Mouse (Mus musculus) spleen, adult 2 months (tissue): ENCODE data around the gene Slc25a5. TPM values are rescaled to one million over a fixed set of nuclear protein-coding genes. Genes with fewer than 3 reads are reported as not detected.

Experiments
- DNase-seq, 2 experiments: peaks; one replicate each; pipeline versions ENCODE4 v3.0.0 to v3.0.0-alpha.2; 2012 to 2021; ENCODE audit warnings: low spot score in 2 of 2, low read depth in 1 of 2
- H3K27ac ChIP-seq: fragments of 200-500 bp; 2 replicates; pipeline ENCODE4 v1.5.1; 2012; ENCODE audit warnings: low read length, inconsistent platforms; ENCODE audit not compliant: insufficient read depth
- H3K27me3 ChIP-seq: fragments of 200-500 bp; 2 replicates; pipeline ENCODE4 v1.6.1; 2012; ENCODE audit warnings: mild to moderate bottlenecking, moderate library complexity, low read length, inconsistent platforms; ENCODE audit not compliant: control insufficient read depth, insufficient read depth
- H3K36me3 ChIP-seq: fragments of 200-500 bp; 2 replicates; pipeline ENCODE4 v1.6.1; 2012; ENCODE audit warnings: mild to moderate bottlenecking, low read length, inconsistent platforms; ENCODE audit not compliant: control insufficient read depth, insufficient read depth
- H3K4me1 ChIP-seq: fragments of 200-500 bp; 2 replicates; pipeline ENCODE4 v1.6.1; 2011; ENCODE audit warnings: inconsistent platforms; ENCODE audit not compliant: control insufficient read depth, insufficient read depth, insufficient read length
- H3K4me3 ChIP-seq: fragments of 200-500 bp; 2 replicates; pipeline ENCODE4 v1.5.1; 2011; ENCODE audit warnings: mild to moderate bottlenecking, inconsistent platforms; ENCODE audit not compliant: insufficient read depth, insufficient read length; ENCODE audit errors: extremely low read depth
- CTCF ChIP-seq: fragments of 200-500 bp; IDR thresholded peaks from 2 replicates; pipeline ENCODE4 v1.5.1; 2011; ENCODE audit warnings: mild to moderate bottlenecking, inconsistent platforms; ENCODE audit not compliant: insufficient read depth, insufficient read length, insufficient replicate concordance; ENCODE audit errors: extremely low read depth
- POLR2A ChIP-seq: fragments of 200-500 bp; IDR thresholded peaks from 2 replicates; pipeline ENCODE4 v1.6.1; 2011; ENCODE audit warnings: low read depth, low read length, inconsistent platforms
- WGBS: fragments of 180-500 bp; shearing (Covaris S2); methylation state at CpG from one replicate; pipeline ENCODE4 v1.1.7; 2018; 5-methylcytosine and 5-hydroxymethylcytosine counted together
- polyA plus RNA-seq: library from polyadenylated mRNA; depleted of rRNA; stranded (reverse); fragments of >200 nt; gene quantifications from 2 replicates; pipeline ENCODE4 v1.2.3, GENCODE M21; 2012; rRNA removed

Gene Slc25a5
- polyA plus RNA-seq, result 263 and 357 TPM in 2 replicates

- Histone ChIP-seq H3K27ac (peak within 1 kb of the TSS; percentile 97), H3K36me3 (peaks cover 2% of the 10 kb centered on the region), H3K4me1 (no peaks in the 10 kb centered on the region), H3K27me3 (no peaks in the 10 kb centered on the region), H3K4me3 (peak within 1 kb of the TSS; percentile 92)
- 32% methylated on average over 41 of the region's 41 CpGs for WGBS
- TF ChIP-seq POLR2A, result peak; percentile 47
- TF ChIP-seq CTCF, result no peak
- peak; percentile 66 to 80 for DNase-seq
Measured at GRCm38 (mm10) chrX:36795424-36796162, at the start of gene Slc25a5. Gene Slc25a5 (plus strand): TSS chrX:36795651.

GRCm38 (mm10) chrX:36746789-36747188 lies 48.7 kb upstream of the Slc25a5 start:
- Histone ChIP-seq H3K36me3 (no peaks in the 10 kb centered on the region), H3K4me1 (peaks cover 6% of the 10 kb centered on the region; the same call in 1 of the 2 replicates), H3K4me3 (no peak overlapping the region), H3K27me3 (no peaks in the 10 kb centered on the region), H3K27ac (no peak overlapping the region)
- no peak for DNase-seq
- no peak for TF ChIP-seq CTCF
- no peak for TF ChIP-seq POLR2A
- WGBS, result 92% methylated on average over 8 of the region's 8 CpGs

- no peaks in the 10 kb centered on the region for H3K36me3 ChIP-seq
- WGBS, result 86% methylated on average over 3 of the region's 3 CpGs
Measured at GRCm38 (mm10) chrX:36748573-36748972, 46.9 kb upstream of the Slc25a5 start.

GRCm38 (mm10) chrX:36749281-36749785 lies 46.1 kb upstream of the Slc25a5 start:
- DNase-seq, result no peak
- 52% methylated on average over 6 of the region's 6 CpGs for WGBS
- peaks cover 6% of the 10 kb centered on the region; the same call in 1 of the 2 replicates for H3K4me1 ChIP-seq
- no peak overlapping the region for H3K27ac ChIP-seq
- TF ChIP-seq POLR2A (no peak), CTCF (no peak)
- no peak overlapping the region for H3K4me3 ChIP-seq
- H3K36me3 ChIP-seq, result no peaks in the 10 kb centered on the region
- no peaks in the 10 kb centered on the region for H3K27me3 ChIP-seq

More at GRCm38 (mm10) chrX:36748573-36748972, 46.9 kb upstream of the Slc25a5 start:
- Histone ChIP-seq H3K27ac (no peak overlapping the region), H3K27me3 (no peaks in the 10 kb centered on the region), H3K4me1 (peaks cover 6% of the 10 kb centered on the region; the same call in 1 of the 2 replicates), H3K4me3 (no peak overlapping the region)
- DNase-seq, result no peak
- no peak for TF ChIP-seq CTCF
- no peak for TF ChIP-seq POLR2A

- Histone ChIP-seq H3K4me3 (no peak overlapping the region), H3K27me3 (no peaks in the 10 kb centered on the region), H3K27ac (no peak overlapping the region), H3K4me1 (peaks cover 6% of the 10 kb centered on the region; the same call in 1 of the 2 replicates), H3K36me3 (no peaks in the 10 kb centered on the region)
- TF ChIP-seq CTCF (no peak), POLR2A (no peak)
- DNase-seq, result no peak
- WGBS, result 86% methylated on average over 1 of the region's 1 CpGs
Measured at GRCm38 (mm10) chrX:36750591-36750990, 44.9 kb upstream of the Slc25a5 start.

GRCm38 (mm10) chrX:36752586-36752985 lies 42.9 kb upstream of the Slc25a5 start:
- Histone ChIP-seq H3K4me1 (peaks cover 6% of the 10 kb centered on the region; the same call in 1 of the 2 replicates), H3K36me3 (no peaks in the 10 kb centered on the region), H3K27ac (no peak overlapping the region), H3K27me3 (no peaks in the 10 kb centered on the region), H3K4me3 (no peak overlapping the region)
- WGBS, result 96% methylated on average over 3 of the region's 3 CpGs
- TF ChIP-seq POLR2A, result no peak
- DNase-seq, result no peak

- peak in 1 of 2 experiments; percentile 7 for DNase-seq
- no peak for TF ChIP-seq POLR2A
- TF ChIP-seq CTCF, result no peak
- H3K27me3 ChIP-seq, result no peaks in the 10 kb centered on the region
- H3K4me1 ChIP-seq, result peaks cover 5% of the 10 kb centered on the region; the same call in 1 of the 2 replicates
- no peak overlapping the region for H3K4me3 ChIP-seq
- H3K36me3 ChIP-seq, result no peaks in the 10 kb centered on the region
- 66% methylated on average over 7 of the region's 7 CpGs for WGBS
- H3K27ac ChIP-seq, result no peak overlapping the region; the same call in 1 of the 2 replicates
Measured at GRCm38 (mm10) chrX:36757796-36758472, 37.5 kb upstream of the Slc25a5 start.
